In genomic region chr1:23762782-23763630, GRCm38 (mm10) we compare ENCODE assay signal across 8 mouse cellular contexts. TPM values are rescaled to one million over a fixed set of nuclear protein-coding genes. Genes with fewer than 3 reads are reported as not detected.
A peak's percentile ranks its signal among the peaks of the same experiment; 100 is the strongest.
DNase-seq lines count a peak whose midpoint lies in the region; ATAC-seq lines count a peak whose summit lies in the region.

No protein-coding gene starts in this region.

- peak overlapping the region; percentile 89 for H3K4me2 ChIP-seq in hindbrain, embryonic 16.5 days (ENCODE audit: low read length)

- ATAC-seq in hindbrain, embryonic 16.5 days, result peak; percentile 95

- H3K9ac ChIP-seq in hindbrain, embryonic 16.5 days (ENCODE audit: low read depth, low read length), result peak overlapping the region; percentile 66

- DNase-seq in T-cell, adult 2 months (ENCODE audit: low spot score), result peak; percentile 35
- DNase-seq in cerebellum, postnatal 4 days (ENCODE audit: low spot score in 2 of 2), result peak; percentile 99
- peak; percentile 80 for DNase-seq in gastrocnemius, adult 18-20 months (ENCODE audit: low spot score)
- DNase-seq in left cerebral cortex, adult 11 months (ENCODE audit: low spot score), result peak; percentile 85
- DNase-seq in lung, postnatal 36 days, result peak; percentile 93
- DNase-seq in right cerebral cortex, adult 18-20 months, result peak; percentile 94
- DNase-seq in urinary bladder, adult 2 months (ENCODE audit: low spot score), result peak; percentile 84

- H3K9me3 ChIP-seq in hindbrain, embryonic 16.5 days (ENCODE audit: control insufficient read depth, low read length), result no peaks in the 10 kb centered on the region

- H3K4me3 ChIP-seq in hindbrain, embryonic 16.5 days (ENCODE audit: low read length), result peak overlapping the region; percentile 55

- under 1% methylated on average over 55 of the region's 65 CpGs for WGBS in hindbrain, embryonic 16.5 days

- peaks cover 4% of the 10 kb centered on the region; the same call in 1 of the 2 replicates for H3K27me3 ChIP-seq in hindbrain, embryonic 16.5 days (replicated peaks; ENCODE audit: control insufficient read depth, insufficient read depth, low read length)

- peak overlapping the region; percentile 84; the same call in 1 of the 2 replicates for H3K27ac ChIP-seq in hindbrain, embryonic 16.5 days (ENCODE audit: low read depth, low read length)

- peaks cover 16% of the 10 kb centered on the region for H3K4me1 ChIP-seq in hindbrain, embryonic 16.5 days (ENCODE audit: control insufficient read depth, insufficient read depth, low read depth, low read length)

- H3K36me3 ChIP-seq in hindbrain, embryonic 16.5 days (ENCODE audit: control insufficient read depth, insufficient read depth, low read length), result no peaks in the 10 kb centered on the region

RNA-seq across cellular contexts. Expression of gene B3gat2, which starts 1.5 kb away (rescaled TPM):
- not detected for total RNA-seq in gastrocnemius, adult 18-20 months (2021)
- polyA plus RNA-seq in hindbrain, embryonic 16.5 days (2015; fragmentation: Nextera tagmentation; extraction: Ambion mirVana), result 18.3 and 20.8 TPM in 2 replicates
- polyA plus RNA-seq in urinary bladder, adult 2 months (2012; rRNA removed), result 0.04 and 0.09 TPM in 2 replicates

Comparison
In these comparisons a context has a peak if more than half of its experiments do, and no peak if none do; other contexts are left out.
1. Peak in every context shown above with its lines: DNase-seq, ATAC-seq, H3K4me3 ChIP-seq and H3K27ac ChIP-seq.
2. DNase-seq: peak in every context shown above with its lines; median percentile 99 in cerebellum, postnatal 4 days; 94 in right cerebral cortex, adult 18-20 months; 93 in lung, postnatal 36 days; 85 in left cerebral cortex, adult 11 months; 84 in urinary bladder, adult 2 months; 80 in gastrocnemius, adult 18-20 months; 35 in T-cell, adult 2 months.
3. RNA of gene B3gat2, which starts 1.5 kb away (polyA plus RNA-seq): 18.3 to 20.8 TPM in hindbrain, embryonic 16.5 days; 0.04 to 0.09 TPM in urinary bladder, adult 2 months; every median in the first group is over 10 times any median in the second.